Mouse (Mus musculus) heart, adult 2 months (tissue): ENCODE measurements around the gene Rps28. TPM values are rescaled to one million over a fixed set of nuclear protein-coding genes. Genes with fewer than 3 reads are reported as not detected.

Source experiments
- DNase-seq, 2 experiments: peaks; one replicate each; pipeline ENCODE4 v3.0.0; 2021
- H3K27ac ChIP-seq: fragments of 200-600 bp; 2 replicates; pipeline ENCODE4 v1.8.1; 2022
- H3K27me3 ChIP-seq: fragments of 200-500 bp; 2 replicates; pipeline ENCODE4 v1.6.1; 2012; ENCODE audit warnings: mild to moderate bottlenecking, low read length, inconsistent platforms, mixed read lengths; ENCODE audit not compliant: control insufficient read depth, insufficient read depth
- H3K36me3 ChIP-seq: fragments of 200-500 bp; 2 replicates; pipeline ENCODE4 v1.6.1; 2012; ENCODE audit warnings: low read length, inconsistent platforms; ENCODE audit not compliant: control insufficient read depth, insufficient read depth
- H3K4me1 ChIP-seq: fragments of 200-500 bp; 2 replicates; pipeline ENCODE4 v1.6.1; 2011; ENCODE audit warnings: low read length; ENCODE audit not compliant: control insufficient read depth, insufficient read depth
- H3K4me3 ChIP-seq: fragments of 200-600 bp; 2 replicates; pipeline ENCODE4 v1.8.1; 2022
- H3K79me2 ChIP-seq: fragments of 200-500 bp; replicated peaks from 2 replicates; pipeline ENCODE4 v1.6.1; 2012; ENCODE audit warnings: mild to moderate bottlenecking, inconsistent platforms, low read length, moderate library complexity, mixed read lengths; ENCODE audit not compliant: control insufficient read depth, insufficient read depth
- H3K9ac ChIP-seq: fragments of 200-500 bp; 2 replicates; pipeline ENCODE4 v1.6.1; 2012; ENCODE audit warnings: low read depth, mild to moderate bottlenecking, control low read depth, inconsistent platforms, low read length, mixed read lengths
- CTCF ChIP-seq: fragments of 200-600 bp; IDR thresholded peaks from 2 replicates; pipeline ENCODE4 v1.8.1; 2022; ENCODE audit warnings: antibody characterized with exemption, mild to moderate bottlenecking, moderate library complexity
- EP300 ChIP-seq: fragments of 200-500 bp; IDR thresholded peaks from 2 replicates; pipeline ENCODE4 v1.6.1; 2011; ENCODE audit warnings: low read depth, low read length, control low read depth; ENCODE audit not compliant: insufficient read depth
- POLR2A ChIP-seq: fragments of 200-500 bp; IDR thresholded peaks from 2 replicates; pipeline ENCODE4 v1.6.1; 2011; ENCODE audit warnings: mild to moderate bottlenecking, low read depth, low read length, control low read depth; ENCODE audit not compliant: insufficient read depth
- WGBS: fragments of 180-500 bp; shearing (Covaris S2); methylation state at CpG from one replicate; pipeline ENCODE4 v1.1.7; 2018; 5-methylcytosine and 5-hydroxymethylcytosine counted together
- intact Hi-C: fragments of 180-260 bp; cut with DNase I; formaldehyde crosslinking; loops from one replicate; pipeline ENCODE4 v1.15.1; 2025
- polyA plus RNA-seq: library from polyadenylated mRNA; depleted of rRNA; stranded (reverse); fragments of >200 nt; gene quantifications from 2 replicates; pipeline ENCODE4 v1.2.3, GENCODE M21; 2012
- total RNA-seq, 2 experiments: library from RNA; stranded (reverse); gene quantifications; 2 replicates each; pipeline ENCODE4 v1.2.3; 2021

The Rps28 gene
- total and polyA plus RNA-seq, 3 experiments = 480 to 757 (median 683) TPM

DNA sequence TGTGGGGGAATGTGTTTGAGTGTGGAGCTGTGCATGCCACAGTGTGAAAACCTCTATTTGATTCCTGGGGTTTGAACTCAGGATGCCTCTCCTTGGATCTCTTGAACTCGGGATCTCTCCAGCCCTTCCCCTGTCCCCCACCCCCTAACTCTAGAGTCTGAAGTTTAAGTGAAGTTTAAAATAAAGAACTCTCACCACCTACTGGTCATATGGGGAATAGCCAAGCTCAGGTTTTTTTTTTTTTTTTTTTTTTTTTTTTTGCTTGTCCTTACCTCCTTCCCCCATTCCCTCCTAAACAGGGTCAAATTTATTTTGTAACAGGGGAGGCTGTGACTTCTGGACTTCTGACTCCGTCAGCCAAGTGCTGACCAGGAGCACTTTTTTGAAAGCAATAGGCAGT lies 22.1 kb downstream of the Rps28 start:
- H3K79me2 ChIP-seq = no peaks in the 10 kb centered on the region
- 1% methylated on average over 2 of the region's 2 CpGs for whole genome bisulfite sequencing

GRCm38 (mm10) chr17:33799277-33799676 lies 25.1 kb downstream of the Rps28 start:
- Histone ChIP-seq H3K27ac (no peak overlapping the region), H3K9ac (no peak overlapping the region), H3K79me2 (no peaks in the 10 kb centered on the region), H3K4me1 (peaks cover 1% of the 10 kb centered on the region; the same call in 1 of the 2 replicates), H3K27me3 (no peaks in the 10 kb centered on the region), H3K4me3 (no peak overlapping the region), H3K36me3 (0 out of 2 replicates have a peak, but pooled peaks cover 1% of the 10 kb centered on the region)
- DNase-seq = no peak
- 40% methylated on average over 1 of the region's 1 CpGs for WGBS
- no peak for TF ChIP-seq EP300
- no peak for TF ChIP-seq POLR2A
- TF ChIP-seq CTCF = no peak
- intact Hi-C loops = no loop called here

More for the DNA sequence above, 22.1 kb downstream of the Rps28 start:
- intact Hi-C loops = loop anchor here (1.0 to 5.0 kb wide), 2 partner anchors 56 to 365 kb away; no protein-coding TSS in a partner anchor
- no peaks in the 10 kb centered on the region; the same call in 1 of the 2 replicates for H3K4me1 ChIP-seq
- H3K4me3 ChIP-seq = no peak overlapping the region
- DNase-seq = no peak
- TF ChIP-seq CTCF = peak; percentile 73
- no peak for TF ChIP-seq EP300
- no peaks in the 10 kb centered on the region for H3K27me3 ChIP-seq
- no peaks in the 10 kb centered on the region for H3K36me3 ChIP-seq
- no peak overlapping the region for H3K27ac ChIP-seq
- H3K9ac ChIP-seq = no peak overlapping the region

GRCm38 (mm10) chr17:33798306-33798705 lies 26.1 kb downstream of the Rps28 start:
- intact Hi-C loops = no loop called here
- Histone ChIP-seq H3K27me3 (no peaks in the 10 kb centered on the region), H3K36me3 (0 out of 2 replicates have a peak, but pooled peaks cover 1% of the 10 kb centered on the region), H3K4me3 (no peak overlapping the region), H3K79me2 (no peaks in the 10 kb centered on the region), H3K27ac (no peak overlapping the region), H3K9ac (no peak overlapping the region), H3K4me1 (peaks cover 1% of the 10 kb centered on the region; the same call in 1 of the 2 replicates)
- DNase-seq = no peak
- 21% methylated on average over 3 of the region's 3 CpGs for WGBS
- 0 out of 2 replicates have a peak, but pooled peaks have one; percentile 29 for TF ChIP-seq EP300
- no peak for TF ChIP-seq POLR2A
- TF ChIP-seq CTCF = peak; percentile 72

DNA sequence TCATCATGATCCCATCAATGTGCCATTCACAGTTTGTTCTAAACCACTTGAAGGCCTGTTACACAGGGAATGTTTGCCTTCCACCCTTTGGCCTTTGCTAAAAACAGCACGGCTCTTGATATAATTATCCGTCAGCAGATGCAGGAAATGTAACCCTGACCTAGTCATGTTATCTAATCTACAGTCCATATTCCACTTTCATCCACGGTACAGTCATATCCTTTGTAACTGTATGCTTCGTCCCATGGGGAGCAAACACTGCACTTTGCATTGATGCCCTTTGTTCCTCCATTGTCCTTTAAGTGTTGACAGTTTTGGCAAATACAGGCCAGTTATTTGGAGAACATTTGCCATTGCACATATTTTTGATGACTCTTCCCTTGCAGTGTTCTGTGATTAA lies 35.6 kb downstream of the Rps28 start:
- no peaks in the 10 kb centered on the region for H3K27me3 ChIP-seq
- intact Hi-C loops = no loop called here
- H3K36me3 ChIP-seq = peaks cover 4% of the 10 kb centered on the region
- no peak for TF ChIP-seq POLR2A
- no peak for TF ChIP-seq EP300
- TF ChIP-seq CTCF = no peak
- peak overlapping the region; percentile 48 for H3K27ac ChIP-seq
- no peaks in the 10 kb centered on the region for H3K79me2 ChIP-seq
- peaks cover 4% of the 10 kb centered on the region for H3K4me1 ChIP-seq
- 6% methylated on average over 4 of the region's 4 CpGs for WGBS
- no peak overlapping the region for H3K9ac ChIP-seq
- H3K4me3 ChIP-seq = no peak overlapping the region
- DNase-seq = no peak

GRCm38 (mm10) chr17:33786375-33786774 lies 38.0 kb downstream of the Rps28 start:
- Histone ChIP-seq H3K27ac (no peak overlapping the region), H3K4me3 (no peak overlapping the region), H3K27me3 (no peaks in the 10 kb centered on the region), H3K36me3 (peaks cover 4% of the 10 kb centered on the region), H3K9ac (no peak overlapping the region), H3K79me2 (no peaks in the 10 kb centered on the region), H3K4me1 (peaks cover 16% of the 10 kb centered on the region)
- intact Hi-C loops = no loop called here
- DNase-seq = no peak
- WGBS = 87% methylated on average over 18 of the region's 18 CpGs
- TF ChIP-seq POLR2A (no peak), EP300 (no peak), CTCF (no peak)

GRCm38 (mm10) chr17:33784939-33785338 lies 39.4 kb downstream of the Rps28 start:
- intact Hi-C loops = no loop called here
- DNase-seq = no peak
- Histone ChIP-seq H3K27ac (no peak overlapping the region), H3K4me3 (no peak overlapping the region), H3K36me3 (peaks cover 6% of the 10 kb centered on the region), H3K27me3 (no peaks in the 10 kb centered on the region), H3K79me2 (no peaks in the 10 kb centered on the region), H3K4me1 (peaks cover 22% of the 10 kb centered on the region), H3K9ac (no peak overlapping the region)
- no peak for TF ChIP-seq CTCF
- no peak for TF ChIP-seq EP300
- no peak for TF ChIP-seq POLR2A
- WGBS = 57% methylated on average over 2 of the region's 2 CpGs
